Mouse (Mus musculus) kidney, postnatal 4 days (tissue): ENCODE measurements at regions not wholly inside any gene's neighbourhood (a gene's known extent, or its start where the extent isn't known, plus 50 kb on each side); places are given as distances from the start of the nearest gene placed in this dataset.

Experiments
- DNase-seq, 2 experiments: peaks; one replicate each; pipeline ENCODE4 v3.0.0; 2021; ENCODE audit warnings: mixed read lengths in 2 of 2

- no peak for DNase-seq
Observed at GRCm38 (mm10) chr5:70501385-70501784, 341.0 kb downstream of the Gabrg1 start.

GRCm38 (mm10) chr5:70476076-70476475 lies 366.3 kb downstream of the Gabrg1 start:
- no peak for DNase-seq

- DNase-seq, result no peak
Observed at GRCm38 (mm10) chr5:70434636-70435035, 407.8 kb downstream of the Gabrg1 start.

GRCm38 (mm10) chr5:70400561-70400960 lies 441.9 kb downstream of the Gabrg1 start:
- DNase-seq, result no peak

GRCm38 (mm10) chr5:70389926-70390325 lies 452.5 kb downstream of the Gabrg1 start:
- DNase-seq, result peak; percentile 5 to 19

- no peak for DNase-seq
Observed at GRCm38 (mm10) chr5:70387318-70387717, 455.1 kb downstream of the Gabrg1 start.
